Mouse (Mus musculus): ENCODE results near the gene Tpcn2. TPM values are rescaled to one million over a fixed set of nuclear protein-coding genes. Genes with fewer than 3 reads are reported as not detected.

The Tpcn2 gene
- polyA plus RNA-seq, 1 experiment from 2014 or later: 0.95 TPM

- Histone ChIP-seq H3K9ac (replicated peaks; ENCODE audit: low read depth, low read length) (no peak overlapping the region), H3K27ac (ENCODE audit: low read depth, low read length) (no peak overlapping the region), H3K36me3 (ENCODE audit: control insufficient read depth, insufficient read depth, low read length) (no peaks in the 10 kb centered on the region), H3K4me1 (ENCODE audit: control insufficient read depth, insufficient read depth, low read length) (peaks cover 6% of the 10 kb centered on the region; the same call in 1 of the 2 replicates), H3K27me3 (ENCODE audit: control insufficient read depth, insufficient read depth, low read length) (no peaks in the 10 kb centered on the region), H3K9me3 (ENCODE audit: control insufficient read depth, low read length) (no peaks in the 10 kb centered on the region), H3K4me3 (ENCODE audit: low read depth, low read length) (no peak overlapping the region), H3K4me2 (ENCODE audit: low read depth, low read length) (no peak overlapping the region)
- 84% methylated on average over 6 of the region's 6 CpGs for WGBS
- ATAC-seq (ENCODE audit: low read depth): no peak
Observed at GRCm38 (mm10) chr7:145287410-145287809, 3.6 kb upstream of the Tpcn2 start.

- Histone ChIP-seq H3K4me2 (ENCODE audit: low read depth, low read length) (no peak overlapping the region), H3K27me3 (ENCODE audit: control insufficient read depth, insufficient read depth, low read length) (no peaks in the 10 kb centered on the region), H3K9me3 (ENCODE audit: control insufficient read depth, low read length) (no peaks in the 10 kb centered on the region), H3K27ac (ENCODE audit: low read depth, low read length) (no peak overlapping the region), H3K4me3 (ENCODE audit: low read depth, low read length) (no peak overlapping the region), H3K4me1 (ENCODE audit: control insufficient read depth, insufficient read depth, low read length) (peaks cover 6% of the 10 kb centered on the region; the same call in 1 of the 2 replicates), H3K36me3 (ENCODE audit: control insufficient read depth, insufficient read depth, low read length) (no peaks in the 10 kb centered on the region), H3K9ac (replicated peaks; ENCODE audit: low read depth, low read length) (no peak overlapping the region)
- WGBS: 80% methylated on average over 4 of the region's 4 CpGs
- ATAC-seq (ENCODE audit: low read depth): no peak
Observed at GRCm38 (mm10) chr7:145285476-145285875, 1.7 kb upstream of the Tpcn2 start.

- H3K27me3 ChIP-seq (ENCODE audit: control insufficient read depth, insufficient read depth, low read length): no peaks in the 10 kb centered on the region
- no peak for ATAC-seq (ENCODE audit: low read depth)
- H3K36me3 ChIP-seq (ENCODE audit: control insufficient read depth, insufficient read depth, low read length): no peaks in the 10 kb centered on the region
- no peak overlapping the region for H3K27ac ChIP-seq (ENCODE audit: low read depth, low read length)
- H3K4me1 ChIP-seq (ENCODE audit: control insufficient read depth, insufficient read depth, low read length): peaks cover 6% of the 10 kb centered on the region; the same call in 1 of the 2 replicates
- peak overlapping the region; percentile 59; the same call in 1 of the 2 replicates for H3K4me2 ChIP-seq (ENCODE audit: low read depth, low read length)
- H3K9ac ChIP-seq (replicated peaks; ENCODE audit: low read depth, low read length): no peak overlapping the region
- 64% methylated on average over 3 of the region's 3 CpGs for WGBS
- no peak overlapping the region for H3K4me3 ChIP-seq (ENCODE audit: low read depth, low read length)
- H3K9me3 ChIP-seq (ENCODE audit: control insufficient read depth, low read length): no peaks in the 10 kb centered on the region
Observed at GRCm38 (mm10) chr7:145284293-145284692, 482 bp upstream of the Tpcn2 start.

- no peak overlapping the region; the same call in 1 of the 2 replicates for H3K4me3 ChIP-seq (ENCODE audit: low read depth, low read length)
Observed at GRCm38 (mm10) chr7:145283041-145283440, 770 bp downstream of the Tpcn2 start.

GRCm38 (mm10) chr7:145281396-145281795, 2.4 kb downstream of the Tpcn2 start:
- H3K9me3 ChIP-seq (ENCODE audit: control insufficient read depth, low read length): no peaks in the 10 kb centered on the region
- no peaks in the 10 kb centered on the region for H3K27me3 ChIP-seq (ENCODE audit: control insufficient read depth, insufficient read depth, low read length)
- no peak overlapping the region for H3K27ac ChIP-seq (ENCODE audit: low read depth, low read length)
- H3K9ac ChIP-seq (replicated peaks; ENCODE audit: low read depth, low read length): no peak overlapping the region
- no peaks in the 10 kb centered on the region for H3K36me3 ChIP-seq (ENCODE audit: control insufficient read depth, insufficient read depth, low read length)
- WGBS: 85% methylated on average over 4 of the region's 4 CpGs
- H3K4me1 ChIP-seq (ENCODE audit: control insufficient read depth, insufficient read depth, low read length): peaks cover 6% of the 10 kb centered on the region; the same call in 1 of the 2 replicates
- no peak overlapping the region for H3K4me2 ChIP-seq (ENCODE audit: low read depth, low read length)
- ATAC-seq (ENCODE audit: low read depth): no peak
- no peak overlapping the region for H3K4me3 ChIP-seq (ENCODE audit: low read depth, low read length)

More at GRCm38 (mm10) chr7:145283041-145283440, 770 bp downstream of the Tpcn2 start:
- no peaks in the 10 kb centered on the region for H3K9me3 ChIP-seq (ENCODE audit: control insufficient read depth, low read length)
- H3K27ac ChIP-seq (ENCODE audit: low read depth, low read length): no peak overlapping the region
- no peak for ATAC-seq (ENCODE audit: low read depth)
- H3K36me3 ChIP-seq (ENCODE audit: control insufficient read depth, insufficient read depth, low read length): no peaks in the 10 kb centered on the region
- peak overlapping the region; percentile 37 for H3K9ac ChIP-seq (replicated peaks; ENCODE audit: low read depth, low read length)
- H3K4me1 ChIP-seq (ENCODE audit: control insufficient read depth, insufficient read depth, low read length): peaks cover 6% of the 10 kb centered on the region; the same call in 1 of the 2 replicates
- no peaks in the 10 kb centered on the region for H3K27me3 ChIP-seq (ENCODE audit: control insufficient read depth, insufficient read depth, low read length)
- peak overlapping the region; percentile 59 for H3K4me2 ChIP-seq (ENCODE audit: low read depth, low read length)
- 69% methylated on average over 4 of the region's 4 CpGs for WGBS

GRCm38 (mm10) chr7:145275488-145275887, 8.3 kb downstream of the Tpcn2 start:
- H3K9me3 ChIP-seq (ENCODE audit: control insufficient read depth, low read length): no peaks in the 10 kb centered on the region
- H3K4me2 ChIP-seq (ENCODE audit: low read depth, low read length): no peak overlapping the region
- H3K4me3 ChIP-seq (ENCODE audit: low read depth, low read length): no peak overlapping the region
- no peak for ATAC-seq (ENCODE audit: low read depth)
- no peaks in the 10 kb centered on the region for H3K27me3 ChIP-seq (ENCODE audit: control insufficient read depth, insufficient read depth, low read length)
- WGBS: 90% methylated on average over 3 of the region's 3 CpGs
- no peaks in the 10 kb centered on the region; the same call in 1 of the 2 replicates for H3K36me3 ChIP-seq (ENCODE audit: control insufficient read depth, insufficient read depth, low read length)
- H3K9ac ChIP-seq (replicated peaks; ENCODE audit: low read depth, low read length): no peak overlapping the region
- H3K4me1 ChIP-seq (ENCODE audit: control insufficient read depth, insufficient read depth, low read length): no peaks in the 10 kb centered on the region
- no peak overlapping the region for H3K27ac ChIP-seq (ENCODE audit: low read depth, low read length)

- ATAC-seq (ENCODE audit: low read depth): no peak
- H3K36me3 ChIP-seq (ENCODE audit: control insufficient read depth, insufficient read depth, low read length): no peaks in the 10 kb centered on the region; the same call in 1 of the 2 replicates
- H3K4me1 ChIP-seq (ENCODE audit: control insufficient read depth, insufficient read depth, low read length): no peaks in the 10 kb centered on the region
- H3K4me3 ChIP-seq (ENCODE audit: low read depth, low read length): no peak overlapping the region
- H3K4me2 ChIP-seq (ENCODE audit: low read depth, low read length): no peak overlapping the region
- no peaks in the 10 kb centered on the region for H3K9me3 ChIP-seq (ENCODE audit: control insufficient read depth, low read length)
- no peaks in the 10 kb centered on the region for H3K27me3 ChIP-seq (ENCODE audit: control insufficient read depth, insufficient read depth, low read length)
- no peak overlapping the region for H3K9ac ChIP-seq (replicated peaks; ENCODE audit: low read depth, low read length)
- WGBS: 92% methylated on average over 5 of the region's 5 CpGs
- no peak overlapping the region for H3K27ac ChIP-seq (ENCODE audit: low read depth, low read length)
Observed at GRCm38 (mm10) chr7:145270955-145271354, 12.9 kb downstream of the Tpcn2 start.

GRCm38 (mm10) chr7:145268890-145269289, 14.9 kb downstream of the Tpcn2 start:
- Histone ChIP-seq H3K36me3 (ENCODE audit: control insufficient read depth, insufficient read depth, low read length) (no peaks in the 10 kb centered on the region; the same call in 1 of the 2 replicates), H3K27me3 (ENCODE audit: control insufficient read depth, insufficient read depth, low read length) (no peaks in the 10 kb centered on the region), H3K4me3 (ENCODE audit: low read depth, low read length) (no peak overlapping the region), H3K27ac (ENCODE audit: low read depth, low read length) (no peak overlapping the region), H3K9me3 (ENCODE audit: control insufficient read depth, low read length) (no peaks in the 10 kb centered on the region), H3K9ac (replicated peaks; ENCODE audit: low read depth, low read length) (no peak overlapping the region), H3K4me2 (ENCODE audit: low read depth, low read length) (no peak overlapping the region), H3K4me1 (ENCODE audit: control insufficient read depth, insufficient read depth, low read length) (no peaks in the 10 kb centered on the region)
- WGBS: 97% methylated on average over 7 of the region's 7 CpGs
- ATAC-seq (ENCODE audit: low read depth): no peak

GRCm38 (mm10) chr7:145266011-145266410, 17.8 kb downstream of the Tpcn2 start:
- WGBS: 89% methylated on average over 2 of the region's 2 CpGs
- Histone ChIP-seq H3K9me3 (ENCODE audit: control insufficient read depth, low read length) (no peaks in the 10 kb centered on the region), H3K4me1 (ENCODE audit: control insufficient read depth, insufficient read depth, low read length) (no peaks in the 10 kb centered on the region), H3K9ac (replicated peaks; ENCODE audit: low read depth, low read length) (no peak overlapping the region), H3K27me3 (ENCODE audit: control insufficient read depth, insufficient read depth, low read length) (no peaks in the 10 kb centered on the region), H3K36me3 (ENCODE audit: control insufficient read depth, insufficient read depth, low read length) (no peaks in the 10 kb centered on the region; the same call in 1 of the 2 replicates), H3K4me2 (ENCODE audit: low read depth, low read length) (no peak overlapping the region), H3K4me3 (ENCODE audit: low read depth, low read length) (no peak overlapping the region), H3K27ac (ENCODE audit: low read depth, low read length) (no peak overlapping the region)
- ATAC-seq (ENCODE audit: low read depth): no peak
